ENCODE assay signal across 31 mouse cellular contexts in the genomic region with DNA sequence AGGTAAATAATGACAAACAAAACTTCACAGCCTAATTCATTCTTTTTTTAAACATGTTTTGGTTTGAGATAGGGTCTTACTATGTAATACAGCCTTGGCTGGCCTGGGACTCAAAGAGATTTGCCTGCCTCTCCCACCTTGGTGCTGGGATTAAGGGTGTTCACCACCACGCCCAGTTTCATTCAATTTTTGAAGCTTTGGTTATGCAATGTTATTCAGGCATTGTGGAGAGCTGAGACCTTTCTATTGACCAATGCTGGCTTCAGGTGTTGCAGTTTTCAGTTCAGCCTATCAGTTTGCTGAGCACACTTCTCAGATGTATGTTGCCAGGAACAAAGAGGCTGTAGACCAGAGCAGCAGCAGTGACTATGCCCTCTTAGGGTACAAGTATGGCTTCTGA.
"Had no signal": no experiment of that assay in that cellular context is flagged by ENCODE, and none has a peak within 500 bp of the region (broad histone marks: within the 10 kb centered on the region; RNA-seq: fewer than 3 reads in every experiment).

No protein-coding gene starts in this region.

- H3K9ac ChIP-seq: limb, embryonic 12.5 days; limb, embryonic 13.5 days; limb, embryonic 15.5 days; liver, embryonic 12.5 days; liver, embryonic 13.5 days; liver, embryonic 14.5 days; liver, embryonic 15.5 days; liver, postnatal 0 days; lung, embryonic 14.5 days; lung, embryonic 15.5 days; midbrain, embryonic 12.5 days; midbrain, embryonic 13.5 days; midbrain, embryonic 15.5 days; neural tube, embryonic 12.5 days; neural tube, embryonic 13.5 days had no signal

- H3K27me3 ChIP-seq: limb, embryonic 12.5 days; limb, embryonic 13.5 days; limb, embryonic 15.5 days; liver, embryonic 12.5 days; liver, embryonic 13.5 days; liver, embryonic 15.5 days; lung, embryonic 15.5 days; megakaryocyte, embryonic 14.5 days; midbrain, embryonic 12.5 days; midbrain, embryonic 13.5 days; midbrain, embryonic 15.5 days; neural tube, embryonic 12.5 days; neural tube, embryonic 13.5 days had no signal

- H3K9me3 ChIP-seq: limb, embryonic 10.5 days; limb, embryonic 12.5 days; limb, embryonic 13.5 days; limb, embryonic 15.5 days; liver, embryonic 12.5 days; liver, embryonic 13.5 days; liver, embryonic 15.5 days; lung, embryonic 15.5 days; megakaryocyte, embryonic 14.5 days; midbrain, embryonic 10.5 days; midbrain, embryonic 12.5 days; midbrain, embryonic 13.5 days; midbrain, embryonic 15.5 days; neural tube, embryonic 12.5 days; neural tube, embryonic 13.5 days had no signal

- H3K4me2 ChIP-seq: limb, embryonic 12.5 days; limb, embryonic 13.5 days; limb, embryonic 15.5 days; liver, embryonic 11.5 days; liver, embryonic 12.5 days; liver, embryonic 13.5 days; liver, embryonic 15.5 days; lung, embryonic 14.5 days; lung, embryonic 15.5 days; midbrain, embryonic 12.5 days; midbrain, embryonic 13.5 days; midbrain, embryonic 15.5 days; neural tube, embryonic 12.5 days; neural tube, embryonic 13.5 days had no signal

- DNase-seq: left cerebral cortex, postnatal 4 days; liver; liver, embryonic 13.5 days; liver, postnatal 0 days; lung, adult 18-20 months; lung, adult 2 months; lung, embryonic 14.5 days; lung, postnatal 10 days; lung, postnatal 14 days; lung, postnatal 36 days; lung, postnatal 4 days; midbrain, embryonic 14.5 days had no signal

- H3K4me1 ChIP-seq: limb, embryonic 10.5 days; limb, embryonic 12.5 days; liver, embryonic 15.5 days; midbrain, embryonic 12.5 days; neural tube, embryonic 12.5 days had no signal

- ATAC-seq: liver, embryonic 12.5 days; liver, postnatal 0 days; lung, postnatal 0 days; midbrain, embryonic 13.5 days; midbrain, embryonic 15.5 days had no signal

- H3K4me3 ChIP-seq: limb, embryonic 10.5 days; limb, embryonic 12.5 days; limb, embryonic 13.5 days; limb, embryonic 15.5 days; liver, embryonic 12.5 days; liver, embryonic 13.5 days; liver, embryonic 15.5 days; lung, embryonic 15.5 days; megakaryocyte, embryonic 14.5 days; midbrain, embryonic 10.5 days; midbrain, embryonic 12.5 days; midbrain, embryonic 13.5 days; midbrain, embryonic 15.5 days; myocyte; neural tube, embryonic 12.5 days; neural tube, embryonic 13.5 days had no signal

- H3K27ac ChIP-seq: limb, embryonic 10.5 days; limb, embryonic 12.5 days; limb, embryonic 13.5 days; limb, embryonic 15.5 days; liver, embryonic 12.5 days; liver, embryonic 13.5 days; liver, embryonic 14.5 days; liver, embryonic 15.5 days; lung, embryonic 15.5 days; macrophage; midbrain, embryonic 10.5 days; midbrain, embryonic 12.5 days; midbrain, embryonic 13.5 days; midbrain, embryonic 15.5 days; neural tube, embryonic 12.5 days; neural tube, embryonic 13.5 days had no signal

- H3K36me3 ChIP-seq: limb, embryonic 10.5 days; limb, embryonic 12.5 days; limb, embryonic 13.5 days; limb, embryonic 15.5 days; liver, embryonic 12.5 days; liver, embryonic 13.5 days; liver, embryonic 15.5 days; lung, embryonic 15.5 days; midbrain, embryonic 10.5 days; midbrain, embryonic 12.5 days; midbrain, embryonic 13.5 days; midbrain, embryonic 15.5 days; neural tube, embryonic 12.5 days; neural tube, embryonic 13.5 days had no signal
